Mouse (Mus musculus) WW6 (cell line): Measurements from ENCODE around the gene Rps27l.

Experiments used
- DNase-seq: peaks from one replicate; pipeline ENCODE4 v3.0.0-alpha.2; 2013; ENCODE audit warnings: low read depth, low spot score

Rps27l gene

DNA sequence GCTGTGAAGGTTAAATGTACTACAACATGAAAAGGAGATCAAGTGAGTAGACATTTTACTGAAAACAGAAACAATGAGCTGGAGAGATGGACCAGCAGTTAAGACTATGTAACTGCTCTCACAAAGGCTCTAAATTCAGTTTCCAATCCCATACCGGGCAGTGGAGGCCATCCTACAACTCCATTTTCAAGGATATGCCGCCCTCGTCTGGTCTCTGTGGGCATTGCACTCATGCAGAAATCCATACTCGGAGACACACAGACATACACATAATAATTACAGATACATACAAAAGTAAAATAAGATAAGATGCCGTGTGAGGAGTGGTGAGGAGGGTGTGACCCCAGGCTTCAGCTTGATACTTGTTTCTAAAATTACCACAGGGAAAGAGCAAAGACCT is 34.6 kb downstream of the Rps27l start:
- no peak for DNase-seq

- DNase-seq = no peak
Observed at GRCm38 (mm10) chr9:66982085-66982484, 36.2 kb downstream of the Rps27l start.

DNA sequence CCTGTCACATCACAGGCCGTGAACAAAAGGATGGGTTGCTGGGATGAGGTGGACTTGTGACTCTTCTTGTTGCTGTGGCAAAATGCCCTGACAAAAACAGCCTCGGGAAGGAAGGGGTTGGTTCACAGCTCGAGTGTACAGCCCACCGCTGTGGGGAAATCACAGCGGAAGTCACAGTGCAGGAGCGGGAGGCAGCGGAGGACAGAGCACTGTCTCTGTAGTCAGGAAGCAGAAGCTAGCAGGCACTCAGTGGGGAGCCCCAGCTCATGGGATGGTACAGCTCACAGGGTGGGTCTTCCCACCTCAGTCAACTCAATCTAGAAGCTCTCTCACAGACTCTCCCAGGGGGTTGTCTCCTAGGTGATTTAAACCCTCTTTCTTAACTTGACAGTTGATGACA is 39.5 kb downstream of the Rps27l start:
- no peak for DNase-seq

DNA sequence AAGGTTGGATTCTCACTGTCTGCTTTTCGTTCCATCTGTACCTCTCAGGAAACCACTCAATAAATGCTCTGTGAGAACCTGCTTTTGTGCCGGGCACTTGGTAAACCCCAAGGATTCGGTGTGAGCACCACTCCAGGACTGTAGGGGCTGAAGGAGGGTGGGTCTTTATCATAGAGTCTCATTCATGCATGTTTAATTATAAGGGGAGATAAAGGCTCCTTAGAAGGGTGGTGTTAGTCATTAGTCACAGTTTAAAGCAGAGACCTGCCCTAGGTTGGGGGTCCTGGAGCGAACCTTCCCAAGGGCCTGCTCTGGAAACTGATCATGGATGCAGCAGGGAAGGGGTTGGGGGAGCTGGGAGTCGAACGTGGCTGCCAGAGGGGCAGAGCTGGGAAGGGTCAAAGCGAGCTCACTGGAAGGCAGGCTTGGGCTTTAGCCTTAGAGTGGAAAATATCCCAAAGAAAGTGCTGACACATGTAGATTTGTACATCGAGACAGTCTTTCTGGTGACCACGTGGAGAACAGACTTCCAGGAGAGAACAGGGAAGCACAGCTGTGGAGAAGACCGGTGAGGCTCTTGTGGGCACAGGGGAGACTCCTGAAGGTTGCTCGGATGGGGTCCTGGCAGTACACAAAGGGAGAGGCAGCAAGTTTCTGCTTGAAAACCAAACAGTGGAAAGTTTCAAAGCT is 42.5 kb downstream of the Rps27l start:
- DNase-seq = no peak

DNA sequence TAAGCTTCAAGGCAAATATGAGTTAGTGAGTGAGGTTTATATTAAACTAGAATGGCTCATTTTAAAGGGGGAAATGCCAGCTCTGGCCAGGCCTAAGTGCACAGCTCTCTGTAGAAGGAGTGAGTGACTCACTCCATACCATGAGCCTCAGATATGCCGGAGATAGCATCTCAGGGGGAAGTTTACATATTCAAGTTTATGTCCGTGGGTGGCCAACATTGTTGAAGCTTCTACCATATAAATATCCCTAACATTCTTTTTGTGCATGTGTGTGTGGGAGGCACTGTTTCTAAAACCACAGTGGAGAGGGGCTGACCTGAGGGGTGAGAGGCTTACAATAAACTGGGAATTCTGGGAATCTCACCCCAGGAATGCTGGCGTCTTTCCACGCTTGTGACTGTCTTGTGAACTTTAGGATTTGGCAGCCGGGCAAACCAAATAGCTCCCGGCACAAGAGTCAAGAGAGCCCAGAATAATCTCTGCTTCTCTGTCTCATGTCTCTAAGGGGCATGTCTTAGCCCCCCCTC is 43.1 kb downstream of the Rps27l start:
- DNase-seq = no peak

GRCm38 (mm10) chr9:66989581-66989980 is 43.7 kb downstream of the Rps27l start:
- no peak for DNase-seq

DNA sequence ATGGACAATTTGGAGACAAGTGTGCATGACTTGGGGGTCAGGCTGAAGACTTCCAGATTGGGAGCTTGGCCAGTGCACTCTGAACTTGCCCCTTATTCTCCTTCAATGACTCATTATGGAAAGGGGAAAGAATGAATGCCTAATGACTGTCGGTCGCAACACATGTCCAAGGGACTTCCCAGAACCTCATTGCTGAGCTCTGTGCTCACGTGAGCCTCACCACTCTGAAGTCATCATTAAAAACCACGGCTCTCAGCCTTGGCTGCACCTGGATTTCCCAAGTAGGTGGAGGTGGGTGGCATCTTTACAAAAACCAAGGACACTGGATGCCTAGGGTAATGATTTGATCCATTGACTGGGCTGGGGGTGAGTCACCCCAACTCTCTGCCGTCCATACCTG is 44.2 kb downstream of the Rps27l start:
- no peak for DNase-seq

- DNase-seq = no peak
Observed at GRCm38 (mm10) chr9:66991021-66991749, 45.3 kb downstream of the Rps27l start.

GRCm38 (mm10) chr9:66991750-66992410 is 46.0 kb downstream of the Rps27l start:
- DNase-seq = no peak
